Mouse (Mus musculus) lung, adult 18-20 months (tissue): ENCODE measurements around the gene Smc3.

Experiments used
- DNase-seq, 2 experiments: peaks; one replicate each; pipeline ENCODE4 v3.0.0; 2022; ENCODE audit warnings: mixed read lengths in 2 of 2

The Smc3 gene

DNA sequence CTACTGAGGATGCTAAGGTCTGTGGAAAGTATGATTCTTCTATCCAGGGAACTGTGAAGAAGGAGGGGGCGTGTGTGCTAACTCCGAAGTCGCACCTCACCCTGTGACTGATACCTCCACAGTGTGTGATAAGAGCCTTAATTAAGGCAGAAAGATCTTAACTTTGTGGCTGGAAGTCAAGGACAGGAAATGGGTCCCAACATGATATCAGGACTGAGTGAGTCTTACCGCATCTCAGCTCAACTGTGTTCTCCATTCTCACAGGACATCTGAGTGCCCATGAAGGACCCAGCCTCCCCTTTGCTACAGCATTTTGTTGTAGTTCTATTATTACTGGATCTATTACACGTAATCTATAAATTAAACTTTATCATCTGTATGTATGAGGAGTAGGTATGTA is 57.2 kb downstream of the Smc3 start:
- no peak for DNase-seq

DNA sequence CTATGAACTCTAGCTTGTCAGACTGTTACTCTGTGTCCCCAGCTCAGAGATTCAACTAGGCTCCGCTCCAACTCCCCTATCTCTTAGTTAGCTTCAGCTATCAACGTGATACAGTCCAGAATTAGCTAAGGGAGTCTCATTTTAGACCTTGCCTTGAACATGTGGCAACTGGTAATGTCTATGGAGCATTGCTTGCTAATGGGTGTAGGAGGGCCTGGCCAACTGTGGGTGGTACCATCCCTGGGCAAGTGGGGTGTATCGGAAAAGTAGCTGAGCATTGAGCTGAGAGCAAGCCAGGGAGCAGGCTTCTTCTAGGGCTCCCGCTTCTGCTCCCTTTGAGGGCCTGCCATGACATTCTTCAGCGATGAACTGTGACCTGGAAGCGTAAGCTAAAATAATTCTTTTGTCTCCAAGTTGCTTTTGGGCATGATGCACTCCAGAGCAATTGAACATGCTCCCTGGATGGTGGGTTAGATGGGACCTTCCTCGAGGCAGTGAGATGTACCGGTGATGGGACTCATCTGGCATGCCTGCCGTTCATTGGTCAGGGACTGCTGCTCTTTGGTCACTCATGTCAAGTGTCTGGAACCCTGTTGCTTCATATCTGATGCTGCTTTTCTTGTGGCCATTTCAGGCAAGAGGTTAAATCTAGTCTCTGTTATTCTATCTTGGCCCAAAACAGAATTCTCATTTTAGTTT is 60.7 kb downstream of the Smc3 start:
- DNase-seq: no peak

DNA sequence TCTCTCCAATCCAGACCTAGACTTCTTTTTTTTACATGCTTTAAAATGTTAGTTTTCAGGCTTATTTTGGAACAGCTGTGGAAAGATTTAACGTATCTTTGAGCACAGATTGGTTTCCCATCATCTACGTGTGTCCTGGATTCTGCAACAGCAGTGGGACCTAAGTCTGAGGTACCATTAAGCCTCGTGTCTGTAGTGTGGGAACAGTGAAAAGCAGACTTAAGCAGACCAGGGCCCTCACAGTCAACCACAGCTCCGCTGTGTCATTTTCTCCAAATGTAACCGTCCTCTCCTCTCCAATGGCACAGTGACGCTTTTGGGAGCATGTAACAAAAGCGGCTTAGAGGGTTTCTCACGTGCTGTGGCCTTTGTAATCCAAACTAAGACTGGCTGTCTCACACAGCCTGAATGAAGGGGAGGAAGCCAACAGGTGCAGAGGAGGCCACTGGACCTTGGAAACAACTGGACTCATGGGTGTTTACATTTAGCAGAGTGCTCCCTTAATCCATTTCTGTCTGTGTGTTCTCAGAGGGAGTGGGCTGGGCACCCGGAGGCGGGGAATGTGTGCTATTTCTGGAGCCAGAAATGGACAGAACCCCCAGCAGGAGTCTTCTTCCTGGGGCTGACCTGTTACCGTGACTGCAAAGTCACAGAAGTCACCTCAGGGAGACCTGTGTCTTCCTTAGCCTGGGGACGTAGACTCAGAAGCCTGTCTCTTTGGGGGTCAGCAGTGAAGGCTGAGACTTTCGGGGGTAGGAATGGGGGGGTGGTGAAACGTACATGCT is 61.9 kb downstream of the Smc3 start:
- no peak for DNase-seq

GRCm38 (mm10) chr19:53664831-53665230 is 64.6 kb downstream of the Smc3 start:
- no peak for DNase-seq

GRCm38 (mm10) chr19:53665391-53665790 is 65.2 kb downstream of the Smc3 start:
- no peak for DNase-seq

DNA sequence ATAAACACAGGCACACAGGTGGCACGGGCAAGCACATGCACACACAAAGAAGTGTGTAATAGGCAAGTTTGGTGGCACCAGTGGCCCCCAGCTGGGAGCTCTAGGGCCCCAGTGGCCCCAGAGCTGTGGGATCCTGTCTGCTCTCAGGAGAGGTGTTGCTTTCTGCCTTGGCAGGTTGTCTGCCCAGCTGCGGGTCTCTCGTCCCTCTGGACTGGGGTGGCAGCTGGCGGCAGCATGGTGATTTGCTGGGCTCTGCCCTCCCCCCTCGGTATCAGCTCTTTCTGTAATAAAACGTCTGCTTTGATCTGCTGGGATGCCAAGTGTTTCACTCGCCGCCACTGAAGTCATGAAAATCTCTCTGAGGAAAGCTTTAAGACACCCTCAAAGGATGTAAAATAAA is 66.5 kb downstream of the Smc3 start:
- no peak for DNase-seq

DNA sequence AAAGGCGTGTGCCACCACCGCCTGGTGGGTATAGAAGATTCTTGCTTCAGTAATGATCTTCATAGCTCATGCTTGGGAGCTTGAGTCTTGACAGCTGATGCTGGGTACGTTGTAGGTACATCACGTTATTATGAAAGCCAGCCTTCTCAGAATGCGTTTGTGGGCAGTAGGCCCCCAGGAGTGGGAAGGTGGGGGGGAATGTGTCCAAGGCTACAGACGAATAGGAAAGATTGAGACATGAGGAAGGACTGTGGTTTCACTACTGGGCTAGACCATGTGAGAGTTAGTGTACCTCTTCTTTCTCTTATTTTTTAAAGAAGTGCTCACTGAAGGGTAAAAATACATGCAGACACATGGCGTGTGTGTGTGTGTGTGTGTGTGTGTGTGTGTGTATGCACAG is 68.6 kb downstream of the Smc3 start:
- DNase-seq: no peak

DNA sequence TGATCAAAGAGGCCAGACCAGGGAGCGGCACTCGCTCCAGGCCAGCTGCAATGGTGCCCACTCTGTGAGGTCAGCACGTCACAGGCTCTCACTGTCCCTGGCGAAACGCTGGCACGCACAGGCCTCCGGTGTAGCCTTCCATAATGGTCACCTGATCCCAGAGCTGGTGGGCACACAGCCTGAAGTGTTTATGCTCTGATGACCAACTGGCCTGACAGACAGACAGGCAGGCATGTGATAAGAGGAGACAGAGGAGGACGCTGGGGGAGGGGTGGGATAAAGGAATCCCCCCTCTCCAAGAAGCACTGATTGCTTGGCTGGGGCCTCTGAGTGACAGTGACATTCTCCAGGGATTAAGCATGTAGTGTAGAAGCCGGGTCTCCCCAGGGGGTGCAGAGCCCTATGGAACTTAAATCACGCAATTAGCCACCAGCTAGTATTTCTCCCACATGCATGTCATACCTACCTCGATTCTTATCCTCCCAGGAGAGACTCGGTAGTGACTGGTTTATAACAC is 70.5 kb downstream of the Smc3 start:
- no peak for DNase-seq

GRCm38 (mm10) chr19:53671432-53671831 is 71.2 kb downstream of the Smc3 start:
- DNase-seq: no peak

- DNase-seq: no peak
These were observed 74.1 kb downstream of the Smc3 start for GRCm38 (mm10) chr19:53674131-53674925.

GRCm38 (mm10) chr19:53676228-53676627 is 76.0 kb downstream of the Smc3 start:
- DNase-seq: no peak

- no peak for DNase-seq
These were observed 76.8 kb downstream of the Smc3 start, which contains the start of gene Rbm20 for GRCm38 (mm10) chr19:53676718-53677634. Gene Rbm20 (plus strand): TSS chr19:53677306.

- DNase-seq: no peak
These were observed 79.0 kb downstream of the Smc3 start for GRCm38 (mm10) chr19:53679194-53679593.

- DNase-seq: no peak
These were observed 79.8 kb downstream of the Smc3 start for GRCm38 (mm10) chr19:53679981-53680380.

DNA sequence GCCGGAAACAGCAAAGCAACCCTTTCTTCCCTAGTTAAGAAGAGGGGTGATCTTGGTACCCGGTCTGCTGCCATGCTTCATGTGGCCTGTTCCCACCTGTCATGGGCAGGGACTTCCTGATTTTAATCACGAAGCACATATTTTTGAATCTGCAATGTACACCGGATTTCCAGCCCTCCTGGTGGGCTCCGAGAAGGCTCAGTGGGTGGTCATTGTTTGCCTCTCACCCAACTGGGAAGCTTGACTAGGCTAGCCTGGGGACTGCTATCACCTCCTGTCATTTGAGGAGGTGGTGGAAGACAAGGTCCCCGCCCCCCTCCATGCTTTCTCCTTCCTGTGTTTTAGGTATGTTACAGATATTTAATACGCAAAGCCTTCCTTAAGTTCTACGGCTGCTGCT is 82.2 kb downstream of the Smc3 start:
- no peak for DNase-seq

GRCm38 (mm10) chr19:53687592-53687991 is 87.4 kb downstream of the Smc3 start:
- DNase-seq: no peak

- no peak for DNase-seq
These were observed 90.6 kb downstream of the Smc3 start for GRCm38 (mm10) chr19:53690816-53691215.

- no peak for DNase-seq
These were observed 93.8 kb downstream of the Smc3 start for GRCm38 (mm10) chr19:53694020-53694419.
